Mouse (Mus musculus) megakaryocyte, embryonic 14.5 days (primary cell): Measurements from ENCODE around the gene Spryd3. TPM values are rescaled to one million over a fixed set of nuclear protein-coding genes. Genes with fewer than 3 reads are reported as not detected.
"Not testable (repeated sequence)": the region's sequence is repeated elsewhere in the genome, so short reads cannot be mapped to it uniquely, and the experiment has no call there.

Source experiments
- H3K27me3 ChIP-seq: replicated peaks from 2 replicates; pipeline ENCODE3; 2012; ENCODE audit warnings: inconsistent platforms
- H3K36me3 ChIP-seq: replicated peaks from 2 replicates; pipeline ENCODE3; 2012; ENCODE audit warnings: low read length, inconsistent platforms, mixed read lengths
- H3K4me1 ChIP-seq: 2 replicates; pipeline ENCODE4 v1.6.1; 2012; ENCODE audit warnings: inconsistent platforms
- H3K4me3 ChIP-seq: replicated peaks from 2 replicates; pipeline ENCODE3; 2012; ENCODE audit warnings: moderate library complexity, mild to moderate bottlenecking, inconsistent platforms
- H3K9me3 ChIP-seq: 2 replicates; pipeline ENCODE4 v1.6.1; 2012; ENCODE audit warnings: inconsistent platforms
- FLI1 ChIP-seq: IDR thresholded peaks from 2 replicates; pipeline ENCODE4 v1.6.1; 2012; ENCODE audit warnings: low read length, inconsistent platforms, mixed read lengths
- GATA1 ChIP-seq: IDR thresholded peaks from 3 replicates; pipeline ENCODE4 v1.6.1; 2012; ENCODE audit warnings: mixed read lengths, low read length, inconsistent platforms, borderline replicate concordance
- polyA plus RNA-seq: library from polyadenylated mRNA; stranded (reverse); fragments of >175 nt; gene quantifications from 2 replicates; pipeline ENCODE4 v1.2.3, GENCODE M21; 2012; ENCODE audit warnings: low replicate concordance; ENCODE audit not compliant: insufficient read depth

Gene Spryd3
- polyA plus RNA-seq, 1 experiment, result 25.9 TPM

GRCm38 (mm10) chr15:102091063-102091679 lies 44.9 kb downstream of the Spryd3 start:
- TF ChIP-seq FLI1 (no peak), GATA1 (no peak)
- H3K4me1 ChIP-seq, result peaks cover 48% of the 10 kb centered on the region
- no peak overlapping the region for H3K4me3 ChIP-seq
- no peaks in the 10 kb centered on the region for H3K9me3 ChIP-seq
- no peaks in the 10 kb centered on the region for H3K27me3 ChIP-seq
- peaks cover 100% of the 10 kb centered on the region for H3K36me3 ChIP-seq

- no peak for TF ChIP-seq GATA1
- no peak for TF ChIP-seq FLI1
- H3K4me3 ChIP-seq, result no peak overlapping the region
- peaks cover 100% of the 10 kb centered on the region for H3K36me3 ChIP-seq
- H3K9me3 ChIP-seq, result no peaks in the 10 kb centered on the region
- H3K27me3 ChIP-seq, result no peaks in the 10 kb centered on the region
- H3K4me1 ChIP-seq, result peaks cover 41% of the 10 kb centered on the region
Measured at GRCm38 (mm10) chr15:102089914-102090585, 46.0 kb downstream of the Spryd3 start.

- Histone ChIP-seq H3K9me3 (no peaks in the 10 kb centered on the region), H3K4me1 (peaks cover 21% of the 10 kb centered on the region), H3K27me3 (no peaks in the 10 kb centered on the region), H3K4me3 (no peak overlapping the region), H3K36me3 (peaks cover 85% of the 10 kb centered on the region)
- no peak for TF ChIP-seq FLI1
- TF ChIP-seq GATA1, result no peak
Measured at GRCm38 (mm10) chr15:102083028-102083427, 53.0 kb downstream of the Spryd3 start.

- TF ChIP-seq GATA1 (no peak), FLI1 (no peak)
- Histone ChIP-seq H3K9me3 (no peaks in the 10 kb centered on the region), H3K4me3 (no peak overlapping the region), H3K4me1 (peaks cover 24% of the 10 kb centered on the region), H3K27me3 (no peaks in the 10 kb centered on the region), H3K36me3 (peaks cover 76% of the 10 kb centered on the region)
Measured at GRCm38 (mm10) chr15:102082148-102082547, 53.9 kb downstream of the Spryd3 start.

GRCm38 (mm10) chr15:102080429-102080828 lies 55.6 kb downstream of the Spryd3 start:
- Histone ChIP-seq H3K4me3 (no peak overlapping the region), H3K36me3 (peaks cover 61% of the 10 kb centered on the region), H3K9me3 (no peaks in the 10 kb centered on the region), H3K27me3 (no peaks in the 10 kb centered on the region), H3K4me1 (peaks cover 38% of the 10 kb centered on the region)
- TF ChIP-seq GATA1 (no peak), FLI1 (no peak)

- not testable (repeated sequence) for H3K4me3 ChIP-seq, H3K9me3 ChIP-seq, H3K27me3 ChIP-seq
- Histone ChIP-seq H3K4me1 (peaks cover 42% of the 10 kb centered on the region), H3K36me3 (peaks cover 56% of the 10 kb centered on the region)
Measured at GRCm38 (mm10) chr15:102079924-102080323, 56.1 kb downstream of the Spryd3 start.

- no peaks in the 10 kb centered on the region for H3K27me3 ChIP-seq
- H3K9me3 ChIP-seq, result no peaks in the 10 kb centered on the region
- peaks cover 49% of the 10 kb centered on the region for H3K36me3 ChIP-seq
- TF ChIP-seq FLI1 (no peak), GATA1 (no peak)
- peaks cover 46% of the 10 kb centered on the region for H3K4me1 ChIP-seq
- no peak overlapping the region for H3K4me3 ChIP-seq
Measured at GRCm38 (mm10) chr15:102079221-102079620, 56.8 kb downstream of the Spryd3 start.

- Histone ChIP-seq H3K9me3 (no peaks in the 10 kb centered on the region), H3K36me3 (peaks cover 29% of the 10 kb centered on the region), H3K4me1 (peaks cover 55% of the 10 kb centered on the region), H3K27me3 (no peaks in the 10 kb centered on the region), H3K4me3 (no peak overlapping the region)
- TF ChIP-seq FLI1 (no peak), GATA1 (no peak)
Measured at GRCm38 (mm10) chr15:102077111-102077677, 58.8 kb downstream of the Spryd3 start.

GRCm38 (mm10) chr15:102074876-102075585 lies 61.0 kb downstream of the Spryd3 start:
- Histone ChIP-seq H3K36me3 (peaks cover 12% of the 10 kb centered on the region), H3K27me3 (no peaks in the 10 kb centered on the region), H3K4me3 (peak overlapping the region; percentile 97), H3K9me3 (no peaks in the 10 kb centered on the region), H3K4me1 (peaks cover 70% of the 10 kb centered on the region)
- TF ChIP-seq GATA1, result no peak
- TF ChIP-seq FLI1, result no peak

GRCm38 (mm10) chr15:102074070-102074731 lies 61.8 kb downstream of the Spryd3 start:
- no peak for TF ChIP-seq FLI1
- no peak for TF ChIP-seq GATA1
- Histone ChIP-seq H3K4me3 (peak overlapping the region; percentile 97), H3K36me3 (peaks cover 9% of the 10 kb centered on the region), H3K4me1 (peaks cover 75% of the 10 kb centered on the region), H3K9me3 (no peaks in the 10 kb centered on the region), H3K27me3 (no peaks in the 10 kb centered on the region)
